17 mouse cellular contexts compared by ENCODE assay signal in genomic region chr8:91593202-91593781, GRCm38 (mm10).
A peak's percentile ranks its signal among the peaks of the same experiment; 100 is the strongest.
DNase-seq lines count a peak whose midpoint lies in the region; ATAC-seq and TF ChIP-seq lines count a peak whose summit lies in the region.
"Had no signal": no experiment of that assay in that cellular context is flagged by ENCODE, and none has a peak within 500 bp of the region (broad histone marks: within the 10 kb centered on the region; RNA-seq: fewer than 3 reads in every experiment).

No protein-coding gene starts in this region.

- H3K27ac ChIP-seq in forebrain, embryonic 14.5 days (ENCODE audit: low read depth, low read length): no peak overlapping the region
- no peak overlapping the region for H3K27ac ChIP-seq in forebrain, embryonic 15.5 days (replicated peaks)
- H3K27ac ChIP-seq in lung, embryonic 15.5 days: no peak overlapping the region
- H3K27ac ChIP-seq in midbrain, embryonic 11.5 days (ENCODE audit: low read depth, low read length): no peak overlapping the region
- no peak overlapping the region for H3K27ac ChIP-seq in stomach, embryonic 15.5 days
- H3K27ac ChIP-seq: limb, embryonic 15.5 days; neural tube, embryonic 12.5 days had no signal

- H3K36me3 ChIP-seq in forebrain, embryonic 14.5 days (ENCODE audit: control insufficient read depth, insufficient read depth, low read length): no peaks in the 10 kb centered on the region
- no peaks in the 10 kb centered on the region for H3K36me3 ChIP-seq in forebrain, embryonic 15.5 days
- no peaks in the 10 kb centered on the region for H3K36me3 ChIP-seq in lung, embryonic 15.5 days
- H3K36me3 ChIP-seq in midbrain, embryonic 11.5 days (ENCODE audit: control insufficient read depth, insufficient read depth, low read length): no peaks in the 10 kb centered on the region
- no peaks in the 10 kb centered on the region for H3K36me3 ChIP-seq in stomach, embryonic 15.5 days
- H3K36me3 ChIP-seq: neural tube, embryonic 12.5 days had no signal

- no peak for TF ChIP-seq POLR2A in lung, adult 2 months (IDR thresholded peaks at IDR 0.05; ENCODE audit: borderline replicate concordance, extremely low read depth, low read depth, low read length)

- 39% methylated on average over 12 of the region's 12 CpGs for WGBS in forebrain, embryonic 14.5 days
- 37% methylated on average over 12 of the region's 12 CpGs for WGBS in forebrain, embryonic 15.5 days
- WGBS in lung, embryonic 15.5 days: 20% methylated on average over 12 of the region's 12 CpGs
- 54% methylated on average over 12 of the region's 12 CpGs for WGBS in lung, adult 2 months
- 56% methylated on average over 12 of the region's 12 CpGs for WGBS in midbrain, embryonic 11.5 days
- 24% methylated on average over 12 of the region's 12 CpGs for WGBS in stomach, embryonic 15.5 days

- peak; percentile 45 for DNase-seq in forebrain, embryonic 14.5 days (ENCODE audit: low spot score)
- no peak for DNase-seq in lung, adult 2 months
- DNase-seq in midbrain, embryonic 11.5 days (ENCODE audit: low spot score, missing footprints): peak; percentile 89
- no peak for DNase-seq in thymus, postnatal 4 days
- DNase-seq: adrenal gland, postnatal 25 days; cerebellum, adult 9-10 months; heart, adult 11 months; kidney, postnatal 10 days; layer of hippocampus, adult 9-11 months; lung, postnatal 14 days had no signal

- no peak overlapping the region for H3K4me3 ChIP-seq in forebrain, embryonic 14.5 days (ENCODE audit: low read depth, low read length)
- H3K4me3 ChIP-seq in forebrain, embryonic 15.5 days: no peak overlapping the region
- H3K4me3 ChIP-seq in lung, embryonic 15.5 days: no peak overlapping the region
- no peak overlapping the region for H3K4me3 ChIP-seq in lung, adult 2 months (replicated peaks; ENCODE audit: extremely low read depth, low read depth, low read length)
- no peak overlapping the region for H3K4me3 ChIP-seq in midbrain, embryonic 11.5 days (ENCODE audit: low read depth, low read length)
- H3K4me3 ChIP-seq in stomach, embryonic 15.5 days (replicated peaks): no peak overlapping the region
- H3K4me3 ChIP-seq: limb, embryonic 15.5 days; neural tube, embryonic 12.5 days had no signal

- ATAC-seq in forebrain, embryonic 14.5 days: 0 out of 2 replicates have a peak, but pooled peaks have one; percentile 44
- no peak for ATAC-seq in forebrain, embryonic 15.5 days (replicated peaks)
- ATAC-seq in lung, embryonic 15.5 days (ENCODE audit: borderline replicate concordance, extremely low read depth, low FRiP score, low TSS enrichment): no peak
- ATAC-seq in midbrain, embryonic 11.5 days (ENCODE audit: low FRiP score): no peak
- ATAC-seq in stomach, embryonic 15.5 days (ENCODE audit: insufficient read depth, low FRiP score, low read depth): no peak
- ATAC-seq in megakaryocyte, adult 5-6 weeks (ENCODE audit: poor library complexity, severe bottlenecking): no peak

- H3K9me3 ChIP-seq in forebrain, embryonic 14.5 days (replicated peaks; ENCODE audit: control insufficient read depth, low read length): no peaks in the 10 kb centered on the region
- no peaks in the 10 kb centered on the region for H3K9me3 ChIP-seq in forebrain, embryonic 15.5 days
- no peaks in the 10 kb centered on the region for H3K9me3 ChIP-seq in lung, embryonic 15.5 days
- H3K9me3 ChIP-seq in midbrain, embryonic 11.5 days (ENCODE audit: control insufficient read depth, low read length): no peaks in the 10 kb centered on the region
- no peaks in the 10 kb centered on the region for H3K9me3 ChIP-seq in stomach, embryonic 15.5 days
- H3K9me3 ChIP-seq: limb, embryonic 15.5 days; neural tube, embryonic 12.5 days had no signal

- H3K4me1 ChIP-seq in forebrain, embryonic 14.5 days (ENCODE audit: control insufficient read depth, insufficient read depth, low read length): peaks cover 8% of the 10 kb centered on the region; the same call in 1 of the 2 replicates
- peaks cover 21% of the 10 kb centered on the region for H3K4me1 ChIP-seq in forebrain, embryonic 15.5 days
- H3K4me1 ChIP-seq in lung, embryonic 15.5 days: peaks cover 23% of the 10 kb centered on the region
- peaks cover 2% of the 10 kb centered on the region; the same call in 1 of the 2 replicates for H3K4me1 ChIP-seq in lung, adult 2 months (ENCODE audit: control insufficient read depth, insufficient read depth, low read length)
- H3K4me1 ChIP-seq in midbrain, embryonic 11.5 days (ENCODE audit: control insufficient read depth, insufficient read depth, low read length): peaks cover 14% of the 10 kb centered on the region
- H3K4me1 ChIP-seq in stomach, embryonic 15.5 days: peaks cover 16% of the 10 kb centered on the region

- H3K9ac ChIP-seq in forebrain, embryonic 14.5 days (ENCODE audit: low read length): no peak overlapping the region
- H3K9ac ChIP-seq in forebrain, embryonic 15.5 days (replicated peaks): no peak overlapping the region
- H3K9ac ChIP-seq in lung, embryonic 15.5 days: no peak overlapping the region
- no peak overlapping the region for H3K9ac ChIP-seq in midbrain, embryonic 11.5 days (ENCODE audit: low read length)
- no peak overlapping the region for H3K9ac ChIP-seq in stomach, embryonic 15.5 days
- H3K9ac ChIP-seq: limb, embryonic 15.5 days; neural tube, embryonic 12.5 days had no signal

- no peaks in the 10 kb centered on the region for H3K27me3 ChIP-seq in forebrain, embryonic 14.5 days (replicated peaks; ENCODE audit: control insufficient read depth, insufficient read depth, low read length)
- H3K27me3 ChIP-seq in forebrain, embryonic 15.5 days: no peaks in the 10 kb centered on the region
- no peaks in the 10 kb centered on the region for H3K27me3 ChIP-seq in lung, embryonic 15.5 days
- H3K27me3 ChIP-seq in midbrain, embryonic 11.5 days (ENCODE audit: control insufficient read depth, insufficient read depth, low read length): no peaks in the 10 kb centered on the region
- no peaks in the 10 kb centered on the region for H3K27me3 ChIP-seq in stomach, embryonic 15.5 days (replicated peaks)
- H3K27me3 ChIP-seq: CH12.LX; neural tube, embryonic 12.5 days had no signal

- H3K4me2 ChIP-seq in forebrain, embryonic 14.5 days (ENCODE audit: low read length): no peak overlapping the region
- no peak overlapping the region for H3K4me2 ChIP-seq in forebrain, embryonic 15.5 days (replicated peaks)
- H3K4me2 ChIP-seq in lung, embryonic 15.5 days: 0 out of 2 replicates have a peak overlapping the region, but pooled peaks have one; percentile 2
- no peak overlapping the region for H3K4me2 ChIP-seq in midbrain, embryonic 11.5 days
- H3K4me2 ChIP-seq in stomach, embryonic 15.5 days: 0 out of 2 replicates have a peak overlapping the region, but pooled peaks have one; percentile 12

- no peak for TF ChIP-seq CTCF in lung, adult 2 months (IDR thresholded peaks at IDR 0.05; ENCODE audit: insufficient read depth, low read length)

Comparison
In these comparisons a context has a peak if more than half of its experiments do, and no peak if none do; other contexts are left out.
1. DNase-seq: peak in forebrain, embryonic 14.5 days (single experiment) and midbrain, embryonic 11.5 days (single experiment); none in lung, adult 2 months (single experiment) and thymus, postnatal 4 days (single experiment).
2. H3K4me2 ChIP-seq: peak in lung, embryonic 15.5 days (single experiment) and stomach, embryonic 15.5 days (single experiment); none in forebrain, embryonic 14.5 days (single experiment), forebrain, embryonic 15.5 days (single experiment) and midbrain, embryonic 11.5 days (single experiment).